Mouse (Mus musculus) ovary, adult 2 months (tissue): ENCODE data around the gene Cd40lg. TPM values are rescaled to one million over a fixed set of nuclear protein-coding genes. Genes with fewer than 3 reads are reported as not detected.

Source experiments
- polyA plus RNA-seq: library from polyadenylated mRNA; depleted of rRNA; stranded (reverse); fragments of >200 nt; gene quantifications from 2 replicates; pipeline ENCODE4 v1.2.3, GENCODE M21; 2012; rRNA removed

Cd40lg gene
- polyA plus RNA-seq: not detected in 2 replicates

DNA sequence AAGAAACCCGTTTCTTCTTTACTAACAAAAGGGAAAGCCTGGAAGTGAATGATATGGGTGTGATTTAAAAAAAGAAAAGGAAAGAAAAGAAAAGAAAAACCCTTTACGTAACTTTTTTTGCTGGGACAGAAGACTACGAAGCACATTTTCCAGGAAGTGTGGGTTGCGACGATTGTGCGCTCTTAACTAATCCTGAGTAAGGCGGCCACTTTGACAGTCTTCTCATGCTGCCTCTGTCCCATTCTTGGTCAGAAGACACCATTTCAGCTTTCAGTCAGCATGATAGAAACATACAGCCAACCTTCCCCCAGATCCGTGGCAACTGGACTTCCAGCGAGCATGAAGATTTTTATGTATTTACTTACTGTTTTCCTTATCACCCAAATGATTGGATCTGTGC, at the start of gene Cd40lg:
Gene Cd40lg (plus strand): TSS at position 268 of the 400 bp plus-strand sequence.

Other genes starting within 250 kb of the Cd40lg start
- not detected in 2 replicates for gene Brs3, start 169.1 kb upstream of the Cd40lg start, polyA plus RNA-seq
- gene Htatsf1, start 158.6 kb upstream of the Cd40lg start, polyA plus RNA-seq: 26.9 and 39.1 TPM in 2 replicates
- gene Vgll1, start 124.0 kb upstream of the Cd40lg start, polyA plus RNA-seq: 0.40 TPM in 1 of 2 replicates, not detected in the other
- gene Arhgef6, start 126.6 kb downstream of the Cd40lg start, polyA plus RNA-seq: 11.3 and 15.5 TPM in 2 replicates
- gene Rbmx, start 180.9 kb downstream of the Cd40lg start, polyA plus RNA-seq: 11.0 and 15.3 TPM in 2 replicates
- 0.09 TPM in 1 of 2 replicates, not detected in the other for gene Gm364, start 197.0 kb downstream of the Cd40lg start, polyA plus RNA-seq